Mouse (Mus musculus) erythroblast, embryonic 14.5 days (primary cell): Measurements from ENCODE around the gene 5830411N06Rik.

Source experiments
- GATA1 ChIP-seq: IDR thresholded peaks from 2 replicates; pipeline ENCODE4 v1.6.1; 2012; ENCODE audit warnings: low read length, inconsistent platforms, mixed read lengths
- TAL1 ChIP-seq: IDR thresholded peaks from 3 replicates; pipeline ENCODE4 v1.6.1; 2012; ENCODE audit warnings: low read length, inconsistent platforms, mixed read lengths

DNA sequence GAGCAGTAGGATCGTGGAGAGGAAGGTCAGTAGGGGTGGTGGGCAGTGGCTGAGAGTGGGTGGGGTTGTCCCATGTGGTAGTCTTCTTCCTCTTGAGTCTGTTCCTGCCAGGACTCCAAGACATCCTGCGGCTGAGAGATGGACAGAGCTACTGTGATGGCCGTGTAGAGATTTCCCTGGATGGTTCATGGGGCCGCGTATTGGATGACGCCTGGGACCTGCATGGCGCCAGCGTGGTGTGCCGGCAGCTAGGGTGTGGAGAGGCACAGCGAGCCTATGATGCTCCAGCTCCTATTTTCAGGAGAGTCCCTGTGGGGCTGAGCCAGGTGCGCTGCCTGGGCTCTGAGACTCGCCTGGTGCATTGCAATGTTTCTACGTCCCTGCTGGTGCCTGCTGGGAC is 22.9 kb upstream of the 5830411N06Rik start:
- no peak for TF ChIP-seq TAL1
- no peak for TF ChIP-seq GATA1
